Mouse (Mus musculus) myocyte (in vitro differentiated cells): Measurements from ENCODE around the gene Tfap4. TPM values are rescaled to one million over a fixed set of nuclear protein-coding genes. Genes with fewer than 3 reads are reported as not detected.

Source experiments
- H3K27me3 ChIP-seq: one replicate; pipeline ENCODE4 v1.6.1; 2011; ENCODE audit not compliant: control insufficient read depth, insufficient read depth, insufficient read length
- H3K36me3 ChIP-seq: one replicate; pipeline ENCODE4 v1.6.1; 2011; ENCODE audit not compliant: control insufficient read depth, insufficient read depth
- H3K4me2 ChIP-seq: one replicate; pipeline ENCODE4 v1.6.1; 2011; ENCODE audit warnings: low read depth, control low read depth
- H3K4me3 ChIP-seq: one replicate; pipeline ENCODE4 v1.5.1; 2011; ENCODE audit warnings: mild to moderate bottlenecking, control low read depth, moderate library complexity
- H3K79me2 ChIP-seq: one replicate; pipeline ENCODE4 v1.6.1; 2011; ENCODE audit not compliant: control insufficient read depth, insufficient read depth
- H3ac ChIP-seq: one replicate; pipeline ENCODE4 v1.6.1; 2011; ENCODE audit not compliant: control insufficient read depth, insufficient read length
- CEBPB ChIP-seq: IDR thresholded peaks from 2 replicates; pipeline ENCODE4 v1.6.1; 2011; ENCODE audit warnings: mild to moderate bottlenecking, moderate library complexity; ENCODE audit not compliant: poor library complexity, insufficient read depth, severe bottlenecking
- E2F4 ChIP-seq: IDR thresholded peaks from one replicate; pipeline ENCODE4 v1.6.1; 2011; ENCODE audit warnings: mild to moderate bottlenecking, control low read depth, moderate library complexity; ENCODE audit not compliant: insufficient read depth
- MAX ChIP-seq: IDR thresholded peaks from one replicate; pipeline ENCODE4 v1.6.1; 2011; ENCODE audit warnings: low read depth, mild to moderate bottlenecking, control low read depth
- MYOD1 ChIP-seq, 3 experiments: IDR thresholded peaks; one replicate each; pipeline ENCODE4 v1.6.1; 2011; ENCODE audit warnings: control low read depth in 2 of 3, low read depth in 2 of 3, mild to moderate bottlenecking in 2 of 3, moderate library complexity in 1 of 3; ENCODE audit not compliant: insufficient read length in 2 of 3, control insufficient read depth in 1 of 3
- MYOG ChIP-seq, 3 experiments: IDR thresholded peaks; one replicate each; pipeline ENCODE4 v1.6.1; 2011; ENCODE audit warnings: control low read depth in 2 of 3, low read depth in 2 of 3, mild to moderate bottlenecking in 2 of 3; ENCODE audit not compliant: insufficient read length in 2 of 3, control insufficient read depth in 1 of 3, insufficient read depth in 1 of 3
- POLR2A ChIP-seq: IDR thresholded peaks from one replicate; pipeline ENCODE4 v1.6.1; 2011; ENCODE audit warnings: low read depth, mild to moderate bottlenecking, control low read depth, moderate library complexity; ENCODE audit not compliant: insufficient read length
- POLR2AphosphoS2 ChIP-seq: IDR thresholded peaks from one replicate; pipeline ENCODE4 v1.6.1; 2011; ENCODE audit warnings: low read depth, control low read depth; ENCODE audit not compliant: insufficient read length
- REST ChIP-seq: IDR thresholded peaks from one replicate; pipeline ENCODE4 v1.6.1; 2011; ENCODE audit warnings: mild to moderate bottlenecking, control low read depth, moderate library complexity; ENCODE audit not compliant: insufficient read depth, insufficient read length
- SRF ChIP-seq: IDR thresholded peaks from one replicate; pipeline ENCODE4 v1.6.1; 2011; ENCODE audit warnings: low read depth; ENCODE audit not compliant: control insufficient read depth, insufficient read length
- TCF12 ChIP-seq: IDR thresholded peaks from one replicate; pipeline ENCODE4 v1.6.1; 2011; ENCODE audit warnings: mild to moderate bottlenecking, control low read depth; ENCODE audit not compliant: poor library complexity, insufficient read depth, severe bottlenecking
- TCF3 ChIP-seq: IDR thresholded peaks from one replicate; pipeline ENCODE4 v1.6.1; 2011; ENCODE audit warnings: low read depth, control low read depth; ENCODE audit not compliant: insufficient read length
- USF1 ChIP-seq: IDR thresholded peaks from one replicate; pipeline ENCODE4 v1.6.1; 2011; ENCODE audit warnings: low read depth, mild to moderate bottlenecking, control low read depth, moderate library complexity
- polyA plus RNA-seq: library from polyadenylated mRNA; unstranded; fragments of >200 nt; fragmentation: generic; extraction: Trizol; gene quantifications from one replicate; pipeline ENCODE4 v1.2.1, GENCODE M21; 2012; ENCODE audit warnings: missing spikeins

Gene Tfap4
- polyA plus RNA-seq, 1 experiment = 4.0 TPM

DNA sequence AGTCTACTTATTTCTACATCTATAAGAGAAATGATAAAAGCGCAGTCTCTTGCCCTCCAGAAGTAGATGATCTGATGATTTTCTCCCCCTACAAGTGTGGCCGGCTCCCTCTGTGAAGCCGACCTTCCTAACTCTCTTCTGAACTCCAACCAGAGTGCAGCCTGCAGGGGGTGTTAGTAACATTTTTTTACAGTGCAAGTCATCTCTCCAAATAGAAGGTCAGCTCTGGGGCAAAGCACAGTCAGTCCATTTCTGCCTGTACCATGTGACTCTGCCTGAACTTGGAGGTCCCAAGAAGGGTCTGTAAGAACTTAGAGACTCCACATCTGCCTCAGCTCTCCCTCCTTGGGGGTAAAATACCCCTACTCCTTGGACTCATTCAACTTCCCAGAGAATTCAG lies 45.3 kb downstream of the Tfap4 start:
- no peak overlapping the region for H3ac ChIP-seq
- H3K27me3 ChIP-seq = no peaks in the 10 kb centered on the region
- peaks cover 76% of the 10 kb centered on the region for H3K79me2 ChIP-seq
- no peak for TF ChIP-seq MYOD1 (IDR thresholded peaks at IDR 0.05; ENCODE audit: control insufficient read depth in 1 of 3, insufficient read length in 2 of 3, low read depth in 2 of 3)
- peak; percentile 21 for TF ChIP-seq USF1
- TF ChIP-seq TCF12 = no peak
- no peak for TF ChIP-seq CEBPB
- TF ChIP-seq TCF3 = no peak
- peaks cover 5% of the 10 kb centered on the region for H3K36me3 ChIP-seq
- H3K4me3 ChIP-seq = no peak overlapping the region
- H3K4me2 ChIP-seq = peak overlapping the region; percentile 54

GRCm38 (mm10) chr16:4512661-4513438 lies 46.8 kb downstream of the Tfap4 start:
- Histone ChIP-seq H3K4me2 (peak overlapping the region; percentile 48), H3K27me3 (no peaks in the 10 kb centered on the region), H3K4me3 (no peak overlapping the region), H3K36me3 (peaks cover under 1% of the 10 kb centered on the region), H3K79me2 (peaks cover 77% of the 10 kb centered on the region), H3ac (no peak overlapping the region)
- TF ChIP-seq MYOD1 (IDR thresholded peaks at IDR 0.05; ENCODE audit: control insufficient read depth in 1 of 3, insufficient read length in 2 of 3, low read depth in 2 of 3) = peak; percentile 46 to 91 (median 74)
- no peak for TF ChIP-seq MAX
- TF ChIP-seq SRF = peak; percentile 11
- TF ChIP-seq TCF12 = peak; percentile 35
- no peak for TF ChIP-seq CEBPB
- TF ChIP-seq POLR2A = no peak
- TF ChIP-seq POLR2AphosphoS2 = peak; percentile 30
- TF ChIP-seq E2F4 = no peak
- TF ChIP-seq REST = no peak
- TF ChIP-seq TCF3 = no peak
- TF ChIP-seq MYOG (IDR thresholded peaks at IDR 0.05; ENCODE audit: control insufficient read depth in 1 of 3, insufficient read depth in 1 of 3, insufficient read length in 2 of 3, low read depth in 2 of 3) = peak in 2 of 3 experiments; percentile 61 to 85
- no peak for TF ChIP-seq USF1

DNA sequence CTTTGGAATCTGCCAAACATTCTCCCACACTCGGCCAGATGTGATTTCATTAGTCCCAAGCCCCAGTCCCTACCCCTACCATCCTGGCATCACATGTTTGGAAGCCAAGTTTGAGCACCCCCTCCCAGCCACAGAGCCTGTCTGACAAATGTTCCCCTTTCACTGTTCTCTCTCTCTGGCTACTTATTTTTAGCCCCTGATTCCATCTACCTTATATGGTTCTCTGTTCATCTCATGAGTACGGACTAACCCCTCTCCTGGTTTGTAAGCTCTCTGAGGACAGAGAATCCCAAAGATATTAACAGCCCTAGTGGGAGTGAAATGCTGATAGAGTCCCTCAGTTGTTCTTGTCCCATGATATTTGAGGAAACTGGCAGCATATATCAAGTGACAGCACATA lies 48.3 kb downstream of the Tfap4 start:
- H3K4me2 ChIP-seq = peak overlapping the region; percentile 48
- H3ac ChIP-seq = no peak overlapping the region
- H3K79me2 ChIP-seq = peaks cover 76% of the 10 kb centered on the region
- no peaks in the 10 kb centered on the region for H3K36me3 ChIP-seq
- no peaks in the 10 kb centered on the region for H3K27me3 ChIP-seq
- no peak overlapping the region for H3K4me3 ChIP-seq
- TF ChIP-seq USF1 (no peak), MYOD1 (IDR thresholded peaks at IDR 0.05; ENCODE audit: control insufficient read depth in 1 of 3, insufficient read length in 2 of 3, low read depth in 2 of 3) (no peak), POLR2AphosphoS2 (no peak), MAX (no peak), TCF3 (no peak), SRF (no peak), E2F4 (no peak), MYOG (IDR thresholded peaks at IDR 0.05; ENCODE audit: control insufficient read depth in 1 of 3, insufficient read depth in 1 of 3, insufficient read length in 2 of 3, low read depth in 2 of 3) (peak in 1 of 3 experiments; percentile 10)

DNA sequence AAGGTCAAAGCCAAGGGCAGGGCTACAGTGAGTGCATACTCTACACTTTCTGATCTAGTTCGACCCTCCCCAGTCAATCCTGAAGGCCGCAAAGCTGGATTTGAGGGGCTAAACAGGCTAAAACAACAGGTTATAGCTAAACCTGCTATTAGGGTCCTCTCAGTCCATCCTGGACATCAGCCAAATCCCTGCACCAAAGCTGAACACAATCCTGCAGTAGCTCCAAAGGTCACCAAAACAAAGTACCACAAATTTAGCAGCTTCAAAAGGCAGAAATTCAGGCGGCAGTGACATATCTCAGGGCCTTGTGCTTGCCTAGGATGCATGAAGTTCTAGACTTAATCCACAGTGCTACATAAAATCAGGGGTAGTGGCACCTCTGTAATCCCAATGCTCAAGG lies 53.5 kb downstream of the Tfap4 start:
- Histone ChIP-seq H3K4me2 (no peak overlapping the region), H3ac (no peak overlapping the region), H3K79me2 (peaks cover 80% of the 10 kb centered on the region), H3K4me3 (no peak overlapping the region), H3K27me3 (no peaks in the 10 kb centered on the region), H3K36me3 (peaks cover 9% of the 10 kb centered on the region)
- no peak for TF ChIP-seq POLR2A
- TF ChIP-seq REST = no peak
- TF ChIP-seq MAX = no peak
- no peak for TF ChIP-seq MYOD1 (IDR thresholded peaks at IDR 0.05; ENCODE audit: control insufficient read depth in 1 of 3, insufficient read length in 2 of 3, low read depth in 2 of 3)
- no peak for TF ChIP-seq POLR2AphosphoS2
- no peak for TF ChIP-seq TCF3
- no peak for TF ChIP-seq SRF
- no peak for TF ChIP-seq CEBPB
- no peak for TF ChIP-seq TCF12

DNA sequence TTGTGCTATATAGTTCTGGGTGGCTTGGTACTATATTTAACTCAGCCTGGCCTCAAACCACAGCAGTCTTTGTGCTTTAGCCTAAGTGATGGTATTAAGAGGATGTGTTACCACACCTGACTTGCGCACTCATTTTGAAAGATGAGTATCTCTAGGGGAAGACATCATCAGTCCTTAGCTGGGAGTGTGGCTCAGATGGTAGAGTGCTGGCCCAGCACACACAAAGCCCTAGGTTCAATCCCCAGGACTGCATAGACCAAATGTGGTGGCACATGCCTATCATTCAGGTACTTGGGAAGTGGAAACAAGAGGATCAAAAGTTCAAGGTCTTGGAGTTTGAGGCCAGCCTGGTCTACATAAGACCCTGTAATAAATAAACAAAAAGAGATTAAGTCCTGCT lies 56.2 kb downstream of the Tfap4 start:
- H3K4me3 ChIP-seq = no peak overlapping the region
- H3K4me2 ChIP-seq = no peak overlapping the region

More for the DNA sequence above, 56.2 kb downstream of the Tfap4 start:
- no peaks in the 10 kb centered on the region for H3K27me3 ChIP-seq
- peaks cover 15% of the 10 kb centered on the region for H3K36me3 ChIP-seq
- H3ac ChIP-seq = no peak overlapping the region
- TF ChIP-seq POLR2A = no peak
- no peak for TF ChIP-seq POLR2AphosphoS2
- no peak for TF ChIP-seq MAX
- no peak for TF ChIP-seq USF1
- no peak for TF ChIP-seq REST
- no peak for TF ChIP-seq MYOD1 (IDR thresholded peaks at IDR 0.05; ENCODE audit: control insufficient read depth in 1 of 3, insufficient read length in 2 of 3, low read depth in 2 of 3)
- TF ChIP-seq MYOG (IDR thresholded peaks at IDR 0.05; ENCODE audit: control insufficient read depth in 1 of 3, insufficient read depth in 1 of 3, insufficient read length in 2 of 3, low read depth in 2 of 3) = no peak
- TF ChIP-seq TCF12 = no peak
- TF ChIP-seq TCF3 = no peak
- TF ChIP-seq E2F4 = no peak
- no peak for TF ChIP-seq SRF
- TF ChIP-seq CEBPB = no peak
- H3K79me2 ChIP-seq = peaks cover 72% of the 10 kb centered on the region
